Mouse (Mus musculus): Measurements from ENCODE around the gene Zfp629.
"Not testable (repeated sequence)": the region's sequence is repeated elsewhere in the genome, so short reads cannot be mapped to it uniquely, and the experiment has no call there.

GRCm38 (mm10) chr7:127618402-127618801 lies 2.8 kb upstream of the Zfp629 start:
- not testable (repeated sequence) for TF ChIP-seq POLR2A (IDR thresholded peaks at IDR 0.05; ENCODE audit: control insufficient read depth, low read depth, low read length); CTCF (IDR thresholded peaks at IDR 0.05; ENCODE audit: control insufficient read depth, insufficient read depth, insufficient replicate concordance, low read depth, low read length)

Measured in testis, adult 2 months (tissue).